Mouse (Mus musculus) embryo, embryonic 9.5 days (tissue): ENCODE data around the gene Pdik1l.

Experiments
- DNase-seq: peaks from one replicate; pipeline ENCODE4 v3.0.0-alpha.2; 2017; ENCODE audit errors: extremely low spot score

The Pdik1l gene

DNA sequence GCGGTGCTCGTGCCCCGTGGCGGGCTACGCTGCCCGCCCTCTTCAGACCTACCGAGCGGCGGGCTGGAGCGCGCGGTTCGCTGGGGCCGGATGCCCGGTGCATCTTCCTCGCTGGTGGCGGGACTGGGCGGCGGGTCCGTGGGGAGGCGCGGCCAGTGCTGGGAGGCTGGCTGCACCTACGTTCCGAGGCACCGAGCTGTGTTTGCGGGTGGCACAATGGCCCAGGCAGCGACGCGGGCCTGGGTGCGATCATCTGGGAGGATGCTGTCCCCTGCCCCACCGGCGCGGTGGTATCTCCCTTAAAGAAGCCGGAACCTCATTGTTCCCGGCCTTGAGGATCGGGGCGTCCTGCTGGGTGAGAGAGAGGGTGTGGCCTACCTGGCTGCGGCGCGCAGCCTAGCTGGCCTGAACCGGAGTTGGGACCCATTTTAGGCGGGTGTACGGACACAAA, at the start of gene Pdik1l:
Gene Pdik1l (minus strand): TSS at position 321 of the 451 bp plus-strand sequence.
- peak; percentile 81 for DNase-seq

DNA sequence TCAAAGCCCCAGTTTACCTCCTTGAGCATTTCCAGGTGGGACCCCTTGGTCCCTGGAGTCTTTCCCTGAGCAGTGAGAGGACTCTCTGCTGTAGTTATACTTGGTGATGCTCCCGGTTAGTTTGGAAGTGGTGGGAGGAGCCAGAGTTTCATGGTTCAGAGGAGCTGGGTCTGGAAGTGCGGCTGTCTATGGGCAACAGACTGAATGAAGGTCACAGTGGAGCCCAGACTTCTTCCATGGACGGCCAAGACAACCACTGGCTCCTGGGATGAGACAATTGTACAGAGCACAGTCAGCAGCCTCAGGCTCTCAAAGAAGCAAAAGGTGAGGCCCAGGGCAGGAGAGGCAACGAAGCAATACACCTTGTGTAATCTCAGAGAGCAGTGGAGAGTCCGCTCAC, 42.6 kb upstream of the Pdik1l start:
- no peak for DNase-seq

GRCm38 (mm10) chr4:134328832-134329231, 41.1 kb upstream of the Pdik1l start:
- DNase-seq: no peak

DNA sequence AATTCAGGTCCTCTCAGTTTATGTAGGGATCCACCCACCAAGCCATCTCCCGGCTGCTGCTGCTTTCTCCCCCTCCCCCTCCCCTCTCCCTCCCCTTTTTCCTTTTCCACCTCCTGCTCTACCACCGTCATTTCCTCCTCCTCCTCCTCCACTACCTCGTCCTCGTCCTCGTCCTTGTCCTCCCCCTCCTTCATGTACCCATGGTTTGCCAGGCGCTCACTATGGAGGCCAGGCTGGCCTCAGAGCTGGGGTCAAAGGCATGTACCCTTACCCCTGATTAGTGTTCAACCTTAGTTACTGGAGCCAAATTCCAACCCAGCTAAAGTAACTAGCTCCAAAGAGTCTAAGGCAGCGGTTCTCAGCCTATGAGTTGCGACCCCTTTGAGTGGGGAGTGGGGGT, 40.5 kb upstream of the Pdik1l start:
- DNase-seq: no peak

DNA sequence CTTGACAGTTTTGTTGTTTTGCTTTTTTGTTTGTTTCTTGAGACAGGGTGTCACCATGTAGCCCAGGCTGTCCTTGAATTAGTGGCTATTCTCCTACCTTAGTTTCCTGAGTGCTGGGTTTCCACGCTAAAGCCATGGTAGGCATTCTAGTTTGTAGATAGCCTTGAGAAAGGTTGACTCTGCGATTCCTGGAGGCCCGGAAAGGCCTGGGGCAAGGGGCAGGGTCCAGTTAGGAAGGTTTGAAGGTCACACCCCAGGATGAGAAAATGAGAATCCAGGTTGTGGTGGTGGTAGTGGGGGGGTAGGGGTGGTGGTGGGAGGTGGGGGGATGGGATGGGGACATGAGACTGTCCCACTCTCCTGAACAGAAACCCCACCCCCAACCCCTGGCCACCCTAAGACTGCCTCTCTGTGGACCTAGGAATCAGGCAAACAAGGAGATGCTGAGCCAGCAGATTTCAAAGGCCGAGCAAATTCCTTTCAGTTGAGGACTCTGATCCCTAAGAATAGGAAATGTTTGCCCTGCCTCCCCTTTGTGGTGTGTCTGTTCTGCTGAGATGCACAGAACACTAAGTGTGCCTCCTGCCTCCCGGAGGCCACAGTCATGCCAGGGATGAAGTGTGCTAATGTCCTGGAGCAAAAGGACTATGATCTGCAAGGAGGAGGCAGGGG, 39.3 kb upstream of the Pdik1l start:
- DNase-seq: no peak

- no peak for DNase-seq
Measured at GRCm38 (mm10) chr4:134324655-134325054, 37.0 kb upstream of the Pdik1l start.

DNA sequence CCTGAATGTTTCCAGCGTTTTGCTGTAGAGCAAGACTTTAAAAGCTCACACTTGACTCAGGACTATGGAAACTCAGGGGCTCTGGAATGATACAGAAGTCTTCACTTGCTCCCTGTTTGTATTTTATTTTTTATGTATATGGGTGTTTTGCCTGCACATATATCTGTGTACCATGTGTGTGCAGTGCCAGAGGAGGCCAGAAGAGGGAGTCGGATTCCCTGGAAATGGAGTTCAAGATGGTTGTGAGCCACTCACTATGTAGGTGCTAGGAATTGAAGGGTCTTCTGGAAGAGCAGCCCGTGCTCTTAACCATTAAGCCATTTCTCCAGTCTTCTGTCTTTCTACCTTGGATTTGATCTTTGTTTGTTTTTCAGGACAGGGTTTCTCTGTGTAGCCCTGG, 33.8 kb upstream of the Pdik1l start:
- DNase-seq: no peak

GRCm38 (mm10) chr4:134319674-134320073, 32.0 kb upstream of the Pdik1l start:
- DNase-seq: no peak

- DNase-seq: no peak
Measured at GRCm38 (mm10) chr4:134319074-134319473, 31.4 kb upstream of the Pdik1l start.

DNA sequence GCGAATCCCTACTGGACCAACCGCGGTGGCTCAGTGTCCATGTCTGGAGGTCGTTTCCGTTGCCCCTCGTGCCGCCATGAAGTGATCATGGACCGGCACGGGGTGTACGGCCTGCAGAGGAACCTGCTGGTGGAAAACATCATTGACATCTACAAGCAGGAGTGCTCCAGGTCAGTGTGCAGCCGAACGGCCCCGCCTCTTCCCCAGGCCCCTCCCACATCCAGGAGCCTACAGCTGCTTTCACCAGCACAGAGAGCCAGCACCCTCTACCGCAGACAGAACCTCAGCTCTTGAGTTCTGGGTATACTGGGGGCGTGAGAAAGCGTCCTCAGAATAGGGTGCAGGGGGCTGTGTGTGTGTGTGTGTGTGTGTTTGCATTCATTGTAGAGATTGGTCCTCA, 28.7 kb upstream of the Pdik1l start:
- no peak for DNase-seq

DNA sequence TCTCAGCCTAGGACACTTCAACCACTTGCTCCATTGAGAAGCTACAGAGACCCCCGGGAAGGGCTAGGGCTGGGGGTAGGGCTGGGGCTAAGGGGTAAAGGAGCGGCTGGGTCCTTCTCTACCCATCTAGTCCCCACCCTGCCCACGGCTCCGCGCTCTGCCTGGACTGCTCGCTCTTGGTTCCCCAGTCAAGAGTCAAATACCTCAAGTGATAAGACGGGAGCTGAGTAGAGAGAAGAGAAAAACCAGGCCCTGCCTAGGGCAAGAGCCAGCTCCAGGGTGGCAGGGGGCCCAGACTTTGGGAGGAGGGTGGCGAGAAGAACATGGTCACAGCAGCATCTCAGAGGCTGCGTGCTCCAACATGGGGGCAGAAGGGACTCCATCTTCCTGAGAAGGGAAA, 27.8 kb upstream of the Pdik1l start:
- no peak for DNase-seq

DNA sequence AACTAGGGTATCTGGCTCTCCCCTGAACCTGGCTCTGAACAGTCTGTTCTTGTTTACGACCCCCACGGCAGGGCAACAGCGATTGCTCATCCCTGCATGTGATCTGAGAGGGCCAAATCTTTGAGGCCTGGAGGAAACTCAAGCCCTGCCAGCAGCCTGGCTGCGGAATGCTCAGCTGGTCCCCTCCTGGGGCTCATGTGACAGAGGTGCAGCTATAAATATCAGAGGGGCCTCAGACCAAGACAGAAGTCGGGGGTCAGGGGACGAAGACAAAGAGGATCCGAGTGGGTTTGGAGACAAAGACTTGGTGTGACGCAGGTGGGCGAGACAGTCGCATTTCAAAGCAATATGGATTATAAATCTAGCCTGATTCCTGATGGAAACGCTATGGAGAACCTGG, 27.2 kb upstream of the Pdik1l start, which contains the start of gene Trim63:
Gene Trim63 (plus strand): TSS at position 245 of the 400 bp plus-strand sequence.
- peak; percentile 19 for DNase-seq

DNA sequence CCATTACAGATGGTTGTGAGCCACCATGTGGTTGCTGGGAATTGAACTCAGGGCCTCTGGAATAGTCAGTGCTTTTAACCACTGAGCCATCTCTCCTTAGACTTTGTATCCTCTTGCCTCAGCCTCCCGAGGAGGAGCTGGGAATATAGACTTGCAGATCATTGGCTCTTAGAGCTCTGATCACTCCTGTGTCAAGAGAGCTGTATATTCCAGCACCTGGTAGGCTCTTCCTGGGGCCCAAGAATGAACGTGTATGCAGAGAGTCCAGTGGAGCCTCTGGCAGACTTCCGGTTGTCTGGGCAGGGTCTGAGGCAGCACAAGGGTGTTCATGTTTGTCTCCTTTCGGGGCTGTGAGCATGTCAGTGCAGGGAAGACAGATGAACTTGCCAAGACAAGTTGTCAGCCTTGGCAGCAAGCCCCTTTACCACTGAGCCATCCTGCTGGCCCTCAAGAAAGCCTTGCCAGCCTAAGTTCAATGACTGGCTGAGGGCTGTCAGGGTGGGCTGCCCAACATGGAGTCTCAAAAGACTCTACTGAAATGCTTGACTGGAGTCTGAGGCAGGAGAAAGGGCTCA, 26.5 kb upstream of the Pdik1l start:
- DNase-seq: no peak

DNA sequence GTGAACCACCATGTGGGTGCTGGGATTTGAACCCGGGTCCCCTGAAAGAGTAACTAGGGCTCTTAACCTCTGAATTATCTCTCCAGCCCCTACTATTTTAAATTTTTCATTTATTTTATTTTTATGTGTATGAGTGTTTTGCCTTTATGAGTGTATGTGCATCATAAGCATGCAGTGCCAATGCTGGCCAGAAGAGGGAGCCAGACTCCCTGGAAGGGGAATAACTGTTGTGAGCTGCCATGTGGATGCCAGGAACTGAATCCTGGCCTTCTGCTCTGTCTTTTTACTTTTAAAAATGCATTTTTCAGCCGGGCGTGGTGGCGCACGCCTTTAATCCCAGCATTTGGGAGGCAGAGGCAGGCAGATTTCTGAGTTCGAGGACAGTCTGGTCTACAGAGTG, 25.2 kb upstream of the Pdik1l start:
- no peak for DNase-seq

DNA sequence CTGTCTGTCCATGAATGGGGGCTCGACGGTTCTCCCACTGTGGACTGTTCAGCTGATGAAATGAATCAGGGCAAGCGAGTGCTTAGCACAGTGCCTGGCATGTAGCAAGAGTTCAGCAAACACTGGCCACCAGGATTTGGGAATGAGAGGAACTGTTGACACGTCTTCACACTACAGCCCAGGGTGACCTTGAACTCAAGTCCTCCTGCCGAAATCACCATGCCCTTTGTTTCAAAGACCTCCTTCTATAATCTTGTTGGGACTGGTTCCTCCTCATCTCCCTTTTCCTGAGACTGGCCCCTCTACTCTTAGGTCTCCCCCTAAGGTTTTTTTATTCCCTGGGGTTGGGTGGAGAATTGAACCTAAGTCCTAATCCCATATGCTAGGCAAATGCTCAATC, 24.6 kb upstream of the Pdik1l start:
- DNase-seq: no peak

DNA sequence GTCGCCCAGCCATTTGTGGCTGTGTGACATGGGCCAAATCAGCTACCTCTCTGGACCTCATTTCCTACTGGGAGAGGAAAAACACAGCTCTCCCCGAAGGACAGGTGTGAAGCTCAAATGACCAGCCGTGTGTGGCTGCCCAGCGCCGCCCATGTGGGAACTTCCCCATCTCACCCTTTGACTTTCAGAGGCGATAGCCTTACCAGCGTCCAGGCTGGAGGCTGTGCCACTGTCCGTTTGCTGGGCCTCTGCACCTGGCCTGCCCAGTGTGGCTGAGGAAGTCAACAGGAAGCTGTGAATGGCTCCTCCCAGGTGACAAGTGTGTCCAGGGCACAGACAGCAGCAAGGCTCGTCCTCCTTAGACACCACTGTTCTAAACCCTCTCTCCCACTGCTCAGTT, 24.1 kb upstream of the Pdik1l start:
- no peak for DNase-seq

- DNase-seq: no peak
Measured at GRCm38 (mm10) chr4:134310656-134311055, 23.0 kb upstream of the Pdik1l start.

- no peak for DNase-seq
Measured at GRCm38 (mm10) chr4:134310106-134310505, 22.4 kb upstream of the Pdik1l start.

DNA sequence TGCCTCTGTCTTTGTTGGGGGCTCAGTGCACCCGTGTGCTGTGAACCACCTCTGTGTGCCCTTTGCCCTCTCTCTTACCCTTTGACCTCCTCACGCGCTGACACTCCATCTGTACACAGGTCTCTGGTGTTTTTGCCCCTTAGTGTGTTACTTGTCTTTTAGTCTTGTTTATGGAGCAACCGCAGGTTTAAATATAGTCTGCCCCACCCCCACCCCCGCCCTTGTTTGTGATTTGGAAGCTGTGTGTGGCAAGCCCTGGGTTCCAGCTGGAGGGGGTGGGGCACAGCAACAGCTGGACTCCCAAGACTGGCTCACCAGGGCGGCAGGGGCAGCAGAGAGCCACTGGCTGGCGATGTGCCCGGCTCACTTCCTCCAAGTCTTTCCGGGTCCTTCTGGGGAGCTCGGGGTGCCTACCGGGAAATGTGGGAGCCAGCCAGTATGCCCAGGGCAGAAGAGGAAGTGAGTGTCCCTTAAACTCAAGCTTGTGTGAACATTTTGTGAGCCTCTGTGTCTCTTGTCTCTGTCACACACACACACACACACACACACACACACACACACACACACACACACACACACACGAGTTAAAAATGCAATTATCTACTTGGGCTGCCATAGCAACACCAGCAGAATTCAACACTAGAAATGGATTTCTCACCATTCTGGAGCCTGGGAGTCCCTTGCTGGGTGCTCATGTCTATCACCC, 19.8 kb upstream of the Pdik1l start:
- peak; percentile 56 for DNase-seq

GRCm38 (mm10) chr4:134306963-134307362, 19.3 kb upstream of the Pdik1l start:
- DNase-seq: no peak

- DNase-seq: no peak
Measured at GRCm38 (mm10) chr4:134302084-134302483, 14.4 kb upstream of the Pdik1l start.

DNA sequence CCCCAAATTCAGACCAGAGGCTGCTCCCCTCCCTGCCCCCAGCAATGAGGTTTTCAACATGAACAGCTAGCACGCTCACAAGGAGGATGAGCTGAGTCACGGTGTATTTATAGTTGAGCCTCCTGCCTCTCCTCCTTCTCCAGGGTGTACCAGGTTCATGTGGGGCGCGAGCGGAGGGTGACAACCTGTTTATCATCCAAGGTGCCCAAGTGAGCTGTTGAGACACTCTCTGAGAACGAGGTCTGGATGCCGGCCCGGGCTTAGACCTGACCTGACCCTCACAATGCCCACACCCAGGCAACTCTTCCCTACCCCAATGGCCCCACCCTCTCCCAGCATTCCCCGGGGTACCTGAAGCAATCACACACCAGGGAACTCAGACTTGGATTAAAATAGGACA, 12.6 kb upstream of the Pdik1l start:
- DNase-seq: no peak

GRCm38 (mm10) chr4:134299498-134299810, 11.8 kb upstream of the Pdik1l start:
- DNase-seq: no peak
